ENCODE assay signal across 8 mouse cellular contexts in genomic region chr5:113735345-113736112, GRCm38 (mm10). TPM values are rescaled to one million over a fixed set of nuclear protein-coding genes. Genes with fewer than 3 reads are reported as not detected.
A peak's percentile ranks its signal among the peaks of the same experiment; 100 is the strongest.
DNase-seq lines count a peak whose midpoint lies in the region; ATAC-seq and TF ChIP-seq lines count a peak whose summit lies in the region.

Ficd (plus strand) TSS chr5:113735803.

- peak within 1 kb of the TSS; percentile 85 for H3K4me2 ChIP-seq in forebrain, embryonic 16.5 days (ENCODE audit: low read length)
- peak within 1 kb of the TSS; percentile 89 for H3K4me2 ChIP-seq in lung, embryonic 14.5 days

- peaks cover 40% of the 10 kb centered on the region for H3K36me3 ChIP-seq in G1E (replicated peaks)
- H3K36me3 ChIP-seq in forebrain, embryonic 16.5 days (ENCODE audit: control insufficient read depth, insufficient read depth): peaks cover 15% of the 10 kb centered on the region
- peaks cover 25% of the 10 kb centered on the region for H3K36me3 ChIP-seq in lung, embryonic 14.5 days (ENCODE audit: insufficient read depth)
- no peaks in the 10 kb centered on the region; the same call in 1 of the 2 replicates for H3K36me3 ChIP-seq in thymus, adult 2 months (ENCODE audit: control insufficient read depth, insufficient read depth, low read length)

- H3K9me3 ChIP-seq in G1E (replicated peaks): no peaks in the 10 kb centered on the region; the same call in 1 of the 2 replicates
- no peaks in the 10 kb centered on the region for H3K9me3 ChIP-seq in forebrain, embryonic 16.5 days (ENCODE audit: control insufficient read depth, low read length)
- no peaks in the 10 kb centered on the region for H3K9me3 ChIP-seq in lung, embryonic 14.5 days (ENCODE audit: low read depth, low read length)

- peak; percentile 14; the same call in 1 of the 2 replicates for TF ChIP-seq POLR2A in olfactory bulb, adult 2 months (IDR thresholded peaks at IDR 0.05; ENCODE audit: insufficient read depth, low read depth, low read length)
- no peak; the same call in 1 of the 2 replicates for TF ChIP-seq POLR2A in thymus, adult 2 months (IDR thresholded peaks at IDR 0.05; ENCODE audit: control insufficient read depth, extremely low read depth, insufficient read depth, low read length, poor library complexity)

- peaks cover 34% of the 10 kb centered on the region for H3K4me1 ChIP-seq in G1E (ENCODE audit: insufficient read depth, low read depth, low read length)
- H3K4me1 ChIP-seq in forebrain, embryonic 16.5 days (replicated peaks; ENCODE audit: control insufficient read depth, insufficient read depth, low read length): peaks cover 19% of the 10 kb centered on the region
- 0 out of 2 replicates have a peak, but pooled peaks cover 9% of the 10 kb centered on the region for H3K4me1 ChIP-seq in lung, embryonic 14.5 days (ENCODE audit: insufficient read depth)
- peaks cover 27% of the 10 kb centered on the region for H3K4me1 ChIP-seq in olfactory bulb, adult 2 months (ENCODE audit: control insufficient read depth, insufficient read depth, low read length)
- H3K4me1 ChIP-seq in thymus, adult 2 months (replicated peaks; ENCODE audit: control insufficient read depth, insufficient read depth, low read length): peaks cover 15% of the 10 kb centered on the region

- peak within 1 kb of the TSS; percentile 86 for H3K4me3 ChIP-seq in G1E (ENCODE audit: low read depth, low read length)
- H3K4me3 ChIP-seq in forebrain, embryonic 16.5 days (replicated peaks; ENCODE audit: low read length): peak within 1 kb of the TSS; percentile 73
- peak within 1 kb of the TSS; percentile 83 for H3K4me3 ChIP-seq in layer of hippocampus, adult 2 months
- peak within 1 kb of the TSS; percentile 64 for H3K4me3 ChIP-seq in lung, embryonic 14.5 days (ENCODE audit: low read depth, low read length)
- H3K4me3 ChIP-seq in olfactory bulb, adult 2 months (ENCODE audit: insufficient read depth, low read depth, low read length): peak within 1 kb of the TSS; percentile 78
- peak within 1 kb of the TSS; percentile 58 for H3K4me3 ChIP-seq in thymus, adult 2 months (ENCODE audit: control insufficient read depth, insufficient read depth, low read length)

- intact Hi-C loops in heart, postnatal 36 days (cut with DNase I): loop anchor here (2.0 kb wide), 1 partner anchor 35 kb away; no protein-coding TSS in a partner anchor

- H3K27ac ChIP-seq in forebrain, embryonic 16.5 days (ENCODE audit: low read length): peak within 1 kb of the TSS; percentile 96
- peak within 1 kb of the TSS; percentile 94 for H3K27ac ChIP-seq in layer of hippocampus, adult 2 months
- peak within 1 kb of the TSS; percentile 94 for H3K27ac ChIP-seq in lung, embryonic 14.5 days (ENCODE audit: low read depth)
- H3K27ac ChIP-seq in olfactory bulb, adult 2 months (ENCODE audit: insufficient read depth, low read depth, low read length): peak within 1 kb of the TSS; percentile 95
- H3K27ac ChIP-seq in thymus, adult 2 months (ENCODE audit: control insufficient read depth, insufficient read depth, low read length): peak within 1 kb of the TSS; percentile 41; the same call in 1 of the 2 replicates

- under 1% methylated on average over 69 of the region's 71 CpGs for WGBS in forebrain, embryonic 16.5 days
- under 1% methylated on average over 71 of the region's 71 CpGs for WGBS in lung, embryonic 14.5 days
- under 1% methylated on average over 71 of the region's 71 CpGs for WGBS in olfactory bulb, adult 2 months
- WGBS in thymus, adult 2 months: 1% methylated on average over 71 of the region's 71 CpGs

- DNase-seq in G1E (ENCODE audit: low spot score): peak; percentile 99
- peak; percentile 93 to 94 for DNase-seq in cerebellum, adult 18-20 months
- peak; percentile 90 to 93 for DNase-seq in heart, postnatal 36 days
- DNase-seq in layer of hippocampus, adult 2 months (ENCODE audit: low spot score in 2 of 2): peak; percentile 90
- peak; percentile 99 for DNase-seq in lung, embryonic 14.5 days
- peak; percentile 88 for DNase-seq in thymus, adult 2 months

- TF ChIP-seq CTCF in G1E (IDR thresholded peaks at IDR 0.05; ENCODE audit: low read depth, low read length): no peak
- no peak for TF ChIP-seq CTCF in layer of hippocampus, adult 2 months (conservative IDR thresholded peaks at IDR 0.05)
- TF ChIP-seq CTCF in lung, embryonic 14.5 days (IDR thresholded peaks at IDR 0.05; ENCODE audit: low read depth): no peak
- no peak for TF ChIP-seq CTCF in olfactory bulb, adult 2 months (IDR thresholded peaks at IDR 0.05; ENCODE audit: insufficient read depth, low read depth, low read length)
- 0 out of 2 replicates have a peak, but pooled peaks have one; percentile 48 for TF ChIP-seq CTCF in thymus, adult 2 months (IDR thresholded peaks at IDR 0.05; ENCODE audit: borderline replicate concordance, control insufficient read depth, extremely low read depth, insufficient read depth, low read length, poor library complexity)

- no peaks in the 10 kb centered on the region for H3K27me3 ChIP-seq in G1E (ENCODE audit: insufficient read depth, low read length)
- H3K27me3 ChIP-seq in forebrain, embryonic 16.5 days (replicated peaks; ENCODE audit: control insufficient read depth, insufficient read depth, low read length): no peaks in the 10 kb centered on the region
- H3K27me3 ChIP-seq in lung, embryonic 14.5 days (ENCODE audit: insufficient read depth, low read length): no peaks in the 10 kb centered on the region
- H3K27me3 ChIP-seq in thymus, adult 2 months (ENCODE audit: control insufficient read depth, insufficient read depth, low read length): no peaks in the 10 kb centered on the region

- ATAC-seq in G1E (ENCODE audit: extremely low read depth, insufficient number of reproducible peaks, low FRiP score, poor library complexity, severe bottlenecking): peak; percentile 95
- peak; percentile 98 for ATAC-seq in forebrain, embryonic 16.5 days
- peak; percentile 98 for ATAC-seq in lung, embryonic 14.5 days (ENCODE audit: insufficient read depth)

- peak within 1 kb of the TSS; percentile 75 for H3K9ac ChIP-seq in forebrain, embryonic 16.5 days (replicated peaks; ENCODE audit: low read depth, low read length)
- H3K9ac ChIP-seq in lung, embryonic 14.5 days: peak within 1 kb of the TSS; percentile 69

RNA-seq across cellular contexts. Expression of gene Ficd, which starts in this region (rescaled TPM):
- total RNA-seq in G1E (2014; fragmentation: Nextera tagmentation) (2.4 and 5.8 TPM in 2 replicates), G1E (2017) (1.5 and 1.7 TPM in 2 replicates)
- 1.4 and 1.9 TPM in 2 replicates for polyA plus RNA-seq in G1E (2012)
- polyA plus RNA-seq in forebrain, embryonic 16.5 days (2015; fragmentation: Nextera tagmentation; extraction: Ambion mirVana): 9.2 and 9.6 TPM in 2 replicates
- total RNA-seq in heart, postnatal 36 days (2021): 1 to 10 TPM; 7.2 to 8.1 TPM
- total RNA-seq in layer of hippocampus, adult 2 months (2021): 10 to 100 TPM; 12.2 to 12.5 TPM
- polyA plus RNA-seq in lung, embryonic 14.5 days (2014; fragmentation: Nextera tagmentation; extraction: Ambion mirVana): 3.6 and 4.3 TPM in 2 replicates
- polyA plus RNA-seq in olfactory bulb, adult 2 months (2012; ENCODE audit: insufficient read depth, insufficient read length, low replicate concordance, missing spikeins): not detected in 2 replicates
- polyA plus RNA-seq in thymus, adult 2 months (2012; rRNA removed): 8.0 and 8.2 TPM in 2 replicates

Comparison
In these comparisons a context has a peak if more than half of its experiments do, and no peak if none do; other contexts are left out.
1. Peak in every context shown above with its lines: DNase-seq, ATAC-seq, H3K4me3 ChIP-seq and H3K27ac ChIP-seq.
2. H3K27ac ChIP-seq: peak in every context shown above with its lines; median percentile 96 in forebrain, embryonic 16.5 days; 95 in olfactory bulb, adult 2 months; 94 in layer of hippocampus, adult 2 months; 94 in lung, embryonic 14.5 days; 41 in thymus, adult 2 months.